Mouse (Mus musculus) kidney, postnatal 0 days (tissue): ENCODE measurements around the gene Nab2. TPM values are rescaled to one million over a fixed set of nuclear protein-coding genes. Genes with fewer than 3 reads are reported as not detected.

Experiments
- ATAC-seq: fragments of 200-750 bp; cut with Nextera tagmentation; replicated peaks from 2 replicates; pipeline ENCODE4 v1.8.0; 2017; ENCODE audit warnings: low read depth, moderate number of reproducible peaks, moderate TSS enrichment, moderate library complexity; ENCODE audit not compliant: low FRiP score
- DNase-seq: peaks from one replicate; pipeline ENCODE4 v3.0.0-alpha.2; 2016; ENCODE audit warnings: low spot score
- H3K27ac ChIP-seq: fragments of 300-500 bp; sonication (generic); 2 replicates; pipeline ENCODE4 v1.5.1; 2014; ENCODE audit warnings: mild to moderate bottlenecking
- H3K27me3 ChIP-seq: fragments of 300-500 bp; sonication (generic); 2 replicates; pipeline ENCODE4 v1.6.1; 2014; ENCODE audit warnings: low read length, mixed read lengths; ENCODE audit not compliant: insufficient read depth
- H3K36me3 ChIP-seq: fragments of 300-500 bp; sonication (generic); 2 replicates; pipeline ENCODE4 v1.6.1; 2014; ENCODE audit warnings: low read length, mixed read lengths; ENCODE audit not compliant: insufficient read depth
- H3K4me1 ChIP-seq: fragments of 300-500 bp; sonication (generic); replicated peaks from 2 replicates; pipeline ENCODE4 v1.6.1; 2014; ENCODE audit warnings: antibody characterized with exemption, low read length, mixed read lengths; ENCODE audit not compliant: insufficient read depth
- H3K4me2 ChIP-seq: fragments of 300-500 bp; sonication (generic); 2 replicates; pipeline ENCODE4 v1.6.1; 2014; ENCODE audit warnings: mild to moderate bottlenecking, low read length, moderate library complexity, mixed read lengths
- H3K4me3 ChIP-seq: fragments of 300-500 bp; sonication (generic); replicated peaks from 2 replicates; pipeline ENCODE4 v1.5.1; 2014; ENCODE audit warnings: low read depth, low read length
- H3K9ac ChIP-seq: fragments of 300-500 bp; sonication (generic); 2 replicates; pipeline ENCODE4 v1.6.1; 2014; ENCODE audit warnings: low read depth, low read length
- H3K9me3 ChIP-seq: fragments of 300-500 bp; sonication (generic); replicated peaks from 2 replicates; pipeline ENCODE4 v1.6.1; 2016; ENCODE audit warnings: low read length, inconsistent platforms, mixed read lengths
- CTCF ChIP-seq: IDR thresholded peaks from 2 replicates; pipeline ENCODE4 v1.5.1; 2016; ENCODE audit warnings: antibody characterized with exemption, low read depth, mild to moderate bottlenecking, moderate library complexity
- WGBS: fragments of 180-500 bp; shearing (Covaris S2); extraction: QIAGEN DNeasy Blood & Tissue Kit; methylation state at CpG from one replicate; pipeline ENCODE4 v1.1.7; 2014; 5-methylcytosine and 5-hydroxymethylcytosine counted together
- polyA plus RNA-seq: library from polyadenylated mRNA; unstranded; fragments of >200 nt; fragmentation: Nextera tagmentation; extraction: Ambion mirVana; gene quantifications from 2 replicates; pipeline ENCODE4 v1.2.1, GENCODE M21; 2015

Gene Nab2
- polyA plus RNA-seq: 21.5 and 24.3 TPM in 2 replicates

DNA sequence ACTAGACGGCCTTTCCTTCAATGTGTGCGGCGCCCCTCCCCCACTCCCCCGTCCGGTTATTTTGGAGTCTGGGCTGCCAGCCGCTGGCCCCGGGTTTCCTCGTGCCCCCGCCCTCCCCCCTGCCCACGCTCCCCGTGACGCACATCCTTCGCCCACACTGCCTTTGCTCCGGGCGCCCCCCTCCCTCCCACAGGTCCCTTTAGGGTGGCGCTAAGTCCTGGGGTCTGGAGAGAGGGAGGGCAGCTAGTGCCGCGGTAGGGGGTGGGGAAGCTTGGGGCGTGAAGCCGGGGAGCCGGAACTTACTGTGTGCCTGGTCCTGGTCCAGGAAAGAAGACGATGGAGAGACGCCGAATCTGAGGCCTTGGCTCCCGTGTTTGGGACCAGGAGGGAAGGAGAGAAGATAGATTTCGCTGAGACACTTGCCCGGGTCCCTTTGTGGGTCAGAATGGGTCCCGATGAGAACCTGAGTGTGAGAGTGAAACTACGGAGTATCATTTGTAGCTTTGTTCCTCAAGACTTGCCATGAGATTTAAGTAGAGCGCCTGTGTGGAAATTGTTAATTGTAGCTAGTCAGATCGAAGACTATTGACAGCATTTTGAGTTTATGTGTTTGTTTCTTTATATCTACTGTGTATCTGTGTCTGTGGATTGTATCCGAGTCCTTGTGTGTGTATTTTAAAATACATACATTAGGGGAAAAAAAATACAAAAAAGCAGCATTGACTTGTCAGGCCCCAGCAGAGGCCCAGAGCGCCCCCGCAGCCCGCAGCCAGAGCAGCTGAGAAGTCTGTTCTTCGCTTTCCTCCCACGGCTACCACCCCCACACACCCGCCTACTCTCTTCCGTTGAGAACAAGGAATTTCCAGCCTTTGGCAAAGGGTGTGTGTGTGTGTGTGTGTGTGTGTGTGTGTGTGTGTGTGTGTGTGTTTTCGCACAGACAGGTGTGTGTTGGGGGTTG lies at the start of gene Nab2:
Gene Nab2 (minus strand): TSS at position 476 of the 958 bp plus-strand sequence.
- Histone ChIP-seq H3K9me3 (no peaks in the 10 kb centered on the region), H3K36me3 (peaks cover 16% of the 10 kb centered on the region; the same call in 1 of the 2 replicates), H3K4me1 (peaks cover 27% of the 10 kb centered on the region), H3K27ac (peak within 1 kb of the TSS; percentile 97), H3K4me2 (peak within 1 kb of the TSS; percentile 77), H3K27me3 (no peaks in the 10 kb centered on the region), H3K4me3 (peak within 1 kb of the TSS; percentile 82), H3K9ac (peak within 1 kb of the TSS; percentile 82)
- peak; percentile 29 for TF ChIP-seq CTCF
- ATAC-seq (0 out of 2 replicates have a peak, but pooled peaks have one; percentile 22), DNase-seq (peak; percentile 92)
- 2% methylated on average over 39 of the region's 40 CpGs for WGBS

DNA sequence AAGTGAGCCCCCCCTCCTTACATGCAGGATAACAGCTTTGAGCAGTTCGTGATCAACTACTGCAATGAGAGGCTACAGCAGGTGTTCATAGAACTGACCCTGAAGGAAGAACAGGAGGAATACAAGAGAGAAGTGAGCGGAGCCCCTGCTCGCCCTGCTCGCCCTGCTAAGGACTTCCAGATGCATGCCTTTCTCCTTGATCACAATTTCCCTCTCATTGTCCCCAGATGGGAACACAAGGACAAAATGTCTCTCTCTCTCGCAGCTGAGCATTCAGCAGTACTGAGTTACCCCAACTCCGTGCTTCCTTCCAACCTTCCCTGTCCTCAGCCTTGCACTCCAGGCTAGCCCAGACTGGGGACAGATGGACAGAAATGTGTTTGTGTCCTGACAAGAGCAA lies 44.4 kb upstream of the Nab2 start:
- ATAC-seq: no peak

DNA sequence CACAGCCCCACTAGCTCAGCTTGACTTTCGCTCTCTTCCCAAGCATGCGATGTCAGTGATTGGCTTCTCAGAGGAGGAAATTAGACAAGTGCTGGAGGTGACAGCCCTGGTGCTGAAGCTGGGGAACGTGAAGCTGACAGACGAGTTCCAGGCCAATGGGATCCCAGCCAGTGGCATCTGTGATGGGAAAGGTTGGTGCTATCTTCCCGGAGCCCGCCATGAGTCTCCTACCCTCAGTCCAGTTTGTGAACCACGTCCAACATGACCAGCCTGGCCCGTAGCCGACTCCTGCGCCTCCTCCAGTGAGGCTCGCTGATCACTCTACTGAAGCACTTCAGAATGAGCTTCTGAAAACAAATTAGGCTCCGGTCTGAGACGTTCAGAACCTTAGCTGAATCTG lies 42.0 kb upstream of the Nab2 start:
- peak; percentile 29 for DNase-seq
- no peak overlapping the region for H3K27ac ChIP-seq
- H3K36me3 ChIP-seq: no peaks in the 10 kb centered on the region
- no peak overlapping the region for H3K4me3 ChIP-seq
- H3K9ac ChIP-seq: no peak overlapping the region
- H3K4me2 ChIP-seq: no peak overlapping the region
- no peak for ATAC-seq
- no peak for TF ChIP-seq CTCF
- 47% methylated on average over 13 of the region's 13 CpGs for WGBS
- no peaks in the 10 kb centered on the region for H3K27me3 ChIP-seq
- H3K9me3 ChIP-seq: no peaks in the 10 kb centered on the region
- H3K4me1 ChIP-seq: no peaks in the 10 kb centered on the region

More for the DNA sequence above, 44.4 kb upstream of the Nab2 start:
- H3K36me3 ChIP-seq: no peaks in the 10 kb centered on the region
- H3K4me2 ChIP-seq: no peak overlapping the region
- H3K27me3 ChIP-seq: no peaks in the 10 kb centered on the region
- WGBS: 85% methylated on average over 6 of the region's 6 CpGs
- no peaks in the 10 kb centered on the region for H3K4me1 ChIP-seq
- no peaks in the 10 kb centered on the region for H3K9me3 ChIP-seq
- no peak overlapping the region for H3K27ac ChIP-seq
- no peak overlapping the region for H3K9ac ChIP-seq
- no peak for TF ChIP-seq CTCF
- no peak overlapping the region for H3K4me3 ChIP-seq
- DNase-seq: no peak

DNA sequence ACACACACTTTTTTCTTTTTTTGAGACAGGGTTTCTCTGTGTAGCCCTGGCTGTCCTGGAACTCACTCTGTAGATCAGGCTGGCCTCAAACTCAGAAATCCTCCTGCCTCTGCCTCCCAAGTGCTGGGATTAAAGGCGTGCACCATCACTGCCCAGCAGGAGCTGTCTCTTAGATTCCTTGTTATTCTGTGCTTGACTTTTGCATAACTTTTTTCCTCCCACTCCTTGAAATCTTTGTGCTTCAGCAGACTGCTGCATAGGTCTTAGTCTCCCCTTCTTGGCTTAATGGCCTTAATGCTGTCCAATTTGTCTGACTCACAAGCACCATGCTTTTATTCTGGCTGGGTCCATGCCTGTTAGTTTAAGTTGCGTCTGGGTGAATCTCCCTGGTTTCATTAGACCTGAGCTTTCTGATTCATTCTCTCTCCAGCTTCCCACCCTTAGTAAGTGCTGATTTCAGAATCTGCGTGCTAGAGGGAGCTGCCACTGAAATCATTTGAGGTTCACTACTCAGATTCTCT lies 40.5 kb upstream of the Nab2 start:
- Histone ChIP-seq H3K4me3 (no peak overlapping the region), H3K36me3 (no peaks in the 10 kb centered on the region), H3K9ac (no peak overlapping the region), H3K4me1 (no peaks in the 10 kb centered on the region), H3K9me3 (no peaks in the 10 kb centered on the region), H3K4me2 (no peak overlapping the region), H3K27me3 (no peaks in the 10 kb centered on the region), H3K27ac (no peak overlapping the region)
- no peak for TF ChIP-seq CTCF
- ATAC-seq (no peak), DNase-seq (no peak)
- WGBS: 80% methylated on average over 3 of the region's 3 CpGs

DNA sequence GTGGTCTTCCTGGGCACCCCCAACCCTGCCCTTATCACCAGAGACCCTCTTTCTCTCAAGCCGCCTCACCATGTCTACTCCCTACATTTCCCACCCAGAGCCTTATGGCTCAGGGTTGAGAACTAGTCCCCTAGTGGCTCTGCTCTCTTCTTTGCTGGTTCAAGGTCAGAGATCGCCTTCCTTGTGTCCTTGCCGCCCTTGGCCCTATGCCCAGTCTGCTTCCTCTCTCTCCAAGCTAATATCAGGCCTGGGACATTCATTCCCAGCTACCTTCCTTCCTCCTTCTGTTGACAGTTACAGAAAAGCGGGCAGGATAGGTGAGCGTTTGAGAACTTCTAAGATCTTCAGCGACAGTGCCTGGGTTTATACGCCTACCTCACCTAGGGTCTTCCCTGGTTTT lies 39.4 kb upstream of the Nab2 start:
- Histone ChIP-seq H3K4me3 (no peak overlapping the region), H3K36me3 (no peaks in the 10 kb centered on the region), H3K4me2 (no peak overlapping the region), H3K9me3 (no peaks in the 10 kb centered on the region), H3K9ac (no peak overlapping the region), H3K27ac (no peak overlapping the region), H3K27me3 (no peaks in the 10 kb centered on the region), H3K4me1 (no peaks in the 10 kb centered on the region)
- ATAC-seq: no peak
- WGBS: 71% methylated on average over 7 of the region's 7 CpGs
- TF ChIP-seq CTCF: no peak
- peak; percentile 23 for DNase-seq

DNA sequence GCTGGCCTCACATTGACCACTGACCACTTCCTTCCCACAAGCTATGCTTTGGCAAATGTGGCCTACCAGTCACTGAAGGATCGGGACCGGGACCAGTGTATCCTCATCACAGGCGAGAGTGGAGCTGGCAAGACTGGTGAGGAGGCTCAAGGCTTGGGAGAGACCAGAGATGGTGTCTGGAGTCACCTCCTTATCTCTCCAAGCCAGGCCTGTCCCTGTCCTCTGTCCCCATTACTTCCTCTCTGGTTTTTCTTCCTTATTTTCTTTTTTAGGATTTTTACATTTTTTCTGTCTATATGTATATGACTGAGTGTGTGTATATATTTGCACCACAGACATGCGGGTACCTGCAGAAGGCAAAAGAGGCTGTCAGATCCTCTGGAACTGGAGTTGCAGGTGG lies 37.4 kb upstream of the Nab2 start:
- WGBS: 95% methylated on average over 4 of the region's 4 CpGs
- no peaks in the 10 kb centered on the region for H3K27me3 ChIP-seq

More for the DNA sequence above, 37.4 kb upstream of the Nab2 start:
- H3K9me3 ChIP-seq: no peaks in the 10 kb centered on the region
- no peak for DNase-seq
- no peaks in the 10 kb centered on the region for H3K36me3 ChIP-seq
- H3K4me2 ChIP-seq: no peak overlapping the region
- H3K4me3 ChIP-seq: no peak overlapping the region
- TF ChIP-seq CTCF: no peak
- no peak overlapping the region for H3K9ac ChIP-seq
- no peaks in the 10 kb centered on the region for H3K4me1 ChIP-seq
- no peak for ATAC-seq
- H3K27ac ChIP-seq: no peak overlapping the region
